Mouse (Mus musculus) lung, postnatal 0 days (tissue): ENCODE measurements at regions not wholly inside any gene's neighbourhood (a gene's known extent, or its start where the extent isn't known, plus 50 kb on each side); places are given as distances from the start of the nearest gene placed in this dataset.

Experiments
- CTCF ChIP-seq: IDR thresholded peaks from 2 replicates; pipeline ENCODE4 v1.5.1; 2016; ENCODE audit warnings: antibody characterized with exemption, mild to moderate bottlenecking
- EP300 ChIP-seq: IDR thresholded peaks from 2 replicates; pipeline ENCODE4 v1.6.1; 2016; ENCODE audit warnings: antibody characterized with exemption, mild to moderate bottlenecking, control low read depth

DNA sequence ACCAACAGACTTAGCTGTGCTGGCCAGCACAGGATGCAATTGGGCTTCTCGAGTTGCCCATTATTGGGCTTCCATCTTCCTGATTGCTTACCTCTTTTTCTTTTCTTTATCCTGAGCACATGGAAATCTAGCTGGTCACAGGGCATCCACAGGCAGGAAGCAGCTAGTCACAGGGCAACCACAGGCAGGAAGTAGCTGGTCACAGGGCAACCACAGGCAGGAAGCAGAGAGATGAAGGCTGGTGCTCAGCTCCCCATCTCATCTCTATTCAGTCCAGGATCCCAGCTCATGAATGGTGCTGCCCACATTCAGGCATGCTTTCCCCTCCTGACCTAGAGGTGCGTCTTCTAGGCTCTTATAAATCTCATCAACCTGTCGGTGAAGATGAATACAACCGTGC lies 146.8 kb upstream of the Slc35f3 start:
- TF ChIP-seq EP300 (no peak), CTCF (no peak)
